Mouse (Mus musculus) megakaryocyte, embryonic 14.5 days (primary cell): ENCODE results near the gene Olfr263. TPM values are rescaled to one million over a fixed set of nuclear protein-coding genes. Genes with fewer than 3 reads are reported as not detected.
"Not testable (repeated sequence)": the region's sequence is repeated elsewhere in the genome, so short reads cannot be mapped to it uniquely, and the experiment has no call there.

ENCODE experiments used
- H3K27me3 ChIP-seq: replicated peaks from 2 replicates; pipeline ENCODE3; 2012; ENCODE audit warnings: inconsistent platforms
- H3K36me3 ChIP-seq: replicated peaks from 2 replicates; pipeline ENCODE3; 2012; ENCODE audit warnings: low read length, inconsistent platforms, mixed read lengths
- H3K4me1 ChIP-seq: 2 replicates; pipeline ENCODE4 v1.6.1; 2012; ENCODE audit warnings: inconsistent platforms
- H3K4me3 ChIP-seq: replicated peaks from 2 replicates; pipeline ENCODE3; 2012; ENCODE audit warnings: moderate library complexity, mild to moderate bottlenecking, inconsistent platforms
- H3K9me3 ChIP-seq: 2 replicates; pipeline ENCODE4 v1.6.1; 2012; ENCODE audit warnings: inconsistent platforms
- FLI1 ChIP-seq: IDR thresholded peaks from 2 replicates; pipeline ENCODE4 v1.6.1; 2012; ENCODE audit warnings: low read length, inconsistent platforms, mixed read lengths
- GATA1 ChIP-seq: IDR thresholded peaks from 3 replicates; pipeline ENCODE4 v1.6.1; 2012; ENCODE audit warnings: mixed read lengths, low read length, inconsistent platforms, borderline replicate concordance
- polyA plus RNA-seq: library from polyadenylated mRNA; stranded (reverse); fragments of >175 nt; gene quantifications from 2 replicates; pipeline ENCODE4 v1.2.3, GENCODE M21; 2012; ENCODE audit warnings: low replicate concordance; ENCODE audit not compliant: insufficient read depth

Olfr263 gene
- not detected in 2 replicates for polyA plus RNA-seq

DNA sequence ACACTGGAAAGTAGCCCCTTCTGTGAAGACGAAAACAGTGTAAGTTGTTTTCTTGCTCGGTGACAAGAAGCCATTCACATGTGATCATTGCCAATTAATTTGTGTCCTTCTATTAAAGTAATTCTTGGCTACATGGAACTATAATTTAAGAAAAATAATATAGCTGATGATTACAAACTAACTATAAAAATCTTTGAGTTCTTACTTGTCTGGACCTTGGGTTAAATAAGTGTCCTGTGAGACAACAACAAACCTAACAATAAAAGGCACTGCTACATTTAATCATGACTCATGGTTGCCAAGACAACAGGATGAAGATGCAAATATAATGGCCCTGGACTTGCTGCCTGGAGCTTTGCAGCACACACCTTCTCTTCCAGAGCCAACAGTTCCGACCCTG is at the start of gene Olfr263:
Olfr263 (plus strand) TSS at position 301 of the 400 bp plus-strand sequence.
- H3K36me3 ChIP-seq, H3K4me1 ChIP-seq, H3K4me3 ChIP-seq, H3K27me3 ChIP-seq, H3K9me3 ChIP-seq: not testable (repeated sequence)

DNA sequence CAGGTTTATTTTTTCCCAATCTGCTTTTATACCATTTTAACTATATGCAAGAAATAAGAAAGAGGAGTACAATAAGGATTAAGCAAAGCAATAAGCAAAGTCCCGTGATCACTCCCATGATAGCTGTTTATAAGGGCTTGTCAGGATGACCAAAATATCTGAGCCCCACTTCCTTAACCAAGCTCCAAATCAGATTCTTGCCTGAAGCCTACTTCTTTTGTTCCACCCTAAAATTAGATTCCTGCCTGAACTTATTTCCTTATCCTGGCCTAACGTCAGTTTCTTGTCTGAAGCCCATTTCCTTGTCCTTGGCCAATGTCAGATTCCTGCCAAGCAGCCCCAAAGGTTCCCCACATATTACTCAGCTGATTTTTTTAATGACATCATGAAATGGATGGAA is 46.8 kb upstream of the Olfr263 start:
- Histone ChIP-seq H3K4me1 (no peaks in the 10 kb centered on the region), H3K27me3 (no peaks in the 10 kb centered on the region), H3K9me3 (no peaks in the 10 kb centered on the region), H3K4me3 (no peak overlapping the region), H3K36me3 (no peaks in the 10 kb centered on the region)
- TF ChIP-seq FLI1 (no peak), GATA1 (no peak)

DNA sequence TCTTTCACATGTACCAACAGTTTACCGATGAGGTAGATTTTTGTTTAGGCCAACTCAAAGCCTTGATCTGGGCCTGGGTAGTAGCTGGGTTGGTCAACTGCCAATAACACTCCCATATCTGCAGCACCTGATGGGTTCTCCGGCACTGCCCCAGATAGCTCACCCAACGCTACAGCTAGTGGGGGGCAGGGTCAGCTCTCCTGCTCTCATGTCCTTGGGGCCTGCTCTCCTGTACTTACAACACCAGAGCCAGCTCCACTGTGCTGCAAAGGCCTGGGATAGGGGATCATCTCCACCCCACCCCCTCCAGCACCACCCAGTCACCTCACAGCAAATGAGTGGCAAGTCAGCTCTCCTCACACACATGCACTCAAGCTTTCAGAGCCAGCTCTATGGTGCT is 19.7 kb upstream of the Olfr263 start:
- Histone ChIP-seq H3K27me3 (no peaks in the 10 kb centered on the region), H3K4me3 (no peak overlapping the region), H3K4me1 (peaks cover 4% of the 10 kb centered on the region; the same call in 1 of the 2 replicates), H3K9me3 (no peaks in the 10 kb centered on the region), H3K36me3 (no peaks in the 10 kb centered on the region)
- no peak for TF ChIP-seq GATA1
- no peak for TF ChIP-seq FLI1

DNA sequence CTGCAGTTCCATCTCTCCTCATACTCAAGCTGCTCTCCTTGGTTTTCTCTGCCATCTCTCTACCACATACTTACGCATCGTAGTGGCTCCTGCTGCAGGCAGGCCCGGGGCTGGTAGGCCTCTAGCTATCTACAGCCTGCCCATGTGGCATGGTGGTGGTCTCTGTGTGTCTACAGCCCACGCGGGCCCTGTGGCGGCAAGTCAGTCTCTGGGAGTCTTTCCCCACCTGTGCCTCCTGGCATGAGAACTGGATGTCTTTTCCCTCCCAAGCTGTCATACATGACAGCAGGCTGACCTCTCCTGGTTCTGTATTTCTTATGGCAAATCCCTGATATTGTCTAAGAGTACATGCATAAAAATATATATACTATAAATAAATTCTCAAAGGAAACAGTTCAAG is 19.0 kb upstream of the Olfr263 start:
- no peaks in the 10 kb centered on the region for H3K36me3 ChIP-seq
- TF ChIP-seq FLI1 = no peak
- TF ChIP-seq GATA1 = no peak
- H3K27me3 ChIP-seq = no peaks in the 10 kb centered on the region
- H3K9me3 ChIP-seq = no peaks in the 10 kb centered on the region
- H3K4me3 ChIP-seq = no peak overlapping the region
- H3K4me1 ChIP-seq = peaks cover 4% of the 10 kb centered on the region; the same call in 1 of the 2 replicates

DNA sequence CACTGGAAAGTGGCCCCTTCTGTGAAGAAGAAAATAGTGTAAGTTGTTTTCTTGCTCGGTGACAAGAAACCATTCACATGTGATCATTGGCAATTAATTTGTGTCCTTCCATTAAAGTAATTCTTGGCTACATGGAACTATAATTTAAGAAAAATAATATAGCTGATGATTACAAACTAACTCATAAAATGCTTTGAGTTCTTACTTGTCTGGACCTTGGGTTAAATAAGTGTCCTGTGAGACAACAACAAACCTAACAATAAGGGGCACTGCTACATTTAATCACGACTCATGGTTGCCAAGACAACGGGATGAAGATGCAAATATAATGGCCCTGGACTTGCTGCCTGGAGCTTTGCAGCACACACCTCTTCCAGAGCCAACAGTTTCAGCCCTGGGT is 18.3 kb upstream of the Olfr263 start, which contains the start of gene Olfr1369-ps1:
Olfr1369-ps1 (plus strand) TSS at position 301 of the 400 bp plus-strand sequence.
- not testable (repeated sequence) for H3K36me3 ChIP-seq, H3K9me3 ChIP-seq, H3K27me3 ChIP-seq, H3K4me1 ChIP-seq, H3K4me3 ChIP-seq

DNA sequence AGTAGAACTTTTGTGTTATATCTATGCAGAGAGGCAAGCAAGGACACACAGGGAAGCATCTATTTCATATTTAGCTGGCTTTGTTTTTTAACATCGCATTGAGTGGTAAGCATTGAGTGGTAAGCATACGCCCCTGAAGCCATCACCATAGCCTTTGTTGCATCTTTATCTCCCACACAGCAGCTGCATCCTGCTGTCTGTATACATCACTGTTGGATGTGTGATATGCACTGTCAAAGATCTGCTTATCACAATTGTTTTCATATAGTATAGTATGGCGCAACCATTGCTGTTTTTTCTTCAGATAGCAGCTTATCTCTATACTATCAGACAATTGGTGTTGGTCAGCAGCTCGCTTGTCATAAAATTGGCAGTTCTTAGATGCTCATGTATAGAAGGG is 15.3 kb upstream of the Olfr263 start:
- no peaks in the 10 kb centered on the region for H3K9me3 ChIP-seq
- H3K4me1 ChIP-seq = peaks cover 4% of the 10 kb centered on the region; the same call in 1 of the 2 replicates
- H3K4me3 ChIP-seq = no peak overlapping the region
- no peaks in the 10 kb centered on the region for H3K27me3 ChIP-seq
- no peaks in the 10 kb centered on the region for H3K36me3 ChIP-seq
- TF ChIP-seq FLI1 = no peak
- no peak for TF ChIP-seq GATA1

DNA sequence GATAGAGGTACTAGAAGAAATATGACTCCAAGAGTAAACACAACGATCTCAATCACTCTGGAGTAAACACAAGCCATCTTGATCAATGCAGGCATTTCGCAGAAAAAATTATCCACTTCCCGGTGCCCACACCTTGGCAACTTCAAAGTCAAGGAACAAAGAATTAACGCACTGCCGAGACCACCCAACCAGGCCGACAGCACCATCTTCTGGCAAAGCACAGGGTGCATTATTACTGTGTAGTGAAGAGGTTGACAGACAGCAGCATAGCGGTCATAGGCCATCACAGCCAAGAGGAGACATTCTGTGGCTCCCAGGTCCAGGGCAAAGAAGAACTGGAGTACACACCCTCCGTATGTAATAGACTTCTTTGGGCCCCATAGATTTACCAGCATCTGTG is 13.0 kb downstream of the Olfr263 start:
- Histone ChIP-seq H3K4me3 (no peak overlapping the region), H3K4me1 (no peaks in the 10 kb centered on the region), H3K27me3 (peaks cover 3% of the 10 kb centered on the region), H3K9me3 (no peaks in the 10 kb centered on the region), H3K36me3 (no peaks in the 10 kb centered on the region)
- TF ChIP-seq GATA1 (no peak), FLI1 (no peak)

DNA sequence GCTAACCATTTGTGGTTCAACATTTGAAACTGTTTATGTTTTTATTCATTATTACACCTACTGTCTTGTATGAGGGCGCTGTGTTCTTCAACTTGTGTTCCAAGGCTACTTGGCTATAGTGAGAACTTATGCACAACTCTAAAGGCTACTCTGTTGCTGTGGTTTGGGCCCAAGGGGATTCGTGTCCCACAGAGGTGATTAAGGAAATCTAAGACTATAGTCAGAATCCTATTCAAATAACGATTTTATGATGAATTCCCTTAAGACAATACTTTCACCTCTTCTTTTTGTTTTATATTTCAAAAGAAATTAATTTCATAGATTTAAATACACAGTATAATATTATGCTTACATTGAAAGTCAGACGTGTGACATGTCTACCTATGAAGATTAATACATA is 16.3 kb downstream of the Olfr263 start, which contains the start of gene Olfr1368:
Olfr1368 (minus strand) TSS at position 101 of the 400 bp plus-strand sequence.
- no peaks in the 10 kb centered on the region for H3K36me3 ChIP-seq
- TF ChIP-seq GATA1 = no peak
- TF ChIP-seq FLI1 = no peak
- no peaks in the 10 kb centered on the region for H3K9me3 ChIP-seq
- H3K4me1 ChIP-seq = no peaks in the 10 kb centered on the region
- H3K4me3 ChIP-seq = no peak within 1 kb of the TSS
- H3K27me3 ChIP-seq = peaks cover 5% of the 10 kb centered on the region

DNA sequence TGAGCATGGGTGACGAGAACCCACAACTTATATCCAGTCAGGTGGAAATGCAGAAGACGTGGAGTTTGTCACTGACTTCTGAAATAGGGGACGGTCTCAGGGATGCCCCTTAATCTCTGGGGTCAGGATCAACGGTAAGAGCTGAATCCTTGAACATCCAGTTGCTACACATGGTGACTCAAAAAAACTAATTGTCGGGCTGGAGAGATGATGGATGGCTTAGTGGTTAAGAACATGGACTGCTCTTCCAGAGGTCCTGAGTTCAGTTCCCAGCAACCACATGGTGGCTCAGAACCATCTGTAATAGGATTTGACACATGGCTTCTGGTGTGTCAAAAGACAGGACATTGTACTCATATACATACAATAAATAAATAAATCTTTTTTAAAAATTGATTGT is 26.4 kb downstream of the Olfr263 start:
- TF ChIP-seq FLI1 (no peak), GATA1 (no peak)
- Histone ChIP-seq H3K36me3 (no peaks in the 10 kb centered on the region), H3K4me1 (peaks cover 22% of the 10 kb centered on the region), H3K9me3 (no peaks in the 10 kb centered on the region), H3K27me3 (peaks cover 16% of the 10 kb centered on the region), H3K4me3 (no peak overlapping the region)

DNA sequence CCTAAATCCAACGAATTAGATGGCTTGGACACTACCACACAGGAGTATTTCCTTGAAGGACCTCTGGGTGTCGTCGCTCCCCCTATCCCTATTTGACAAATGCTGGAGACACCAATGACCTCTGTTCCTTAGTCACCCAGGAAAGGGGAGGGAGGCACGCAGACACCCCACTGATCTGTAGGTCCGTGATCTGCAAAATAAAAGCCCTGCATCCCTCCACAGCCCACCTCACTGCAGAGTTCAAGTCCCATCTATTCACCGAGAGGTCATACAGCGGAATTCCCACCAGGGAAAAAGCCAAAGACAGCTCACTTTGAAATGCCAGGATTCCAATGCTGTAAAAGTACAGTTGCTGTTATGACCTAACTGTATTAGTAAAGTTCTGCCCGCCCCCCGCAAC is 28.6 kb downstream of the Olfr263 start:
- Histone ChIP-seq H3K27me3 (peaks cover 19% of the 10 kb centered on the region), H3K36me3 (no peaks in the 10 kb centered on the region), H3K4me3 (peak overlapping the region; percentile 92), H3K4me1 (peaks cover 28% of the 10 kb centered on the region), H3K9me3 (no peaks in the 10 kb centered on the region)
- TF ChIP-seq GATA1 (no peak), FLI1 (no peak)

DNA sequence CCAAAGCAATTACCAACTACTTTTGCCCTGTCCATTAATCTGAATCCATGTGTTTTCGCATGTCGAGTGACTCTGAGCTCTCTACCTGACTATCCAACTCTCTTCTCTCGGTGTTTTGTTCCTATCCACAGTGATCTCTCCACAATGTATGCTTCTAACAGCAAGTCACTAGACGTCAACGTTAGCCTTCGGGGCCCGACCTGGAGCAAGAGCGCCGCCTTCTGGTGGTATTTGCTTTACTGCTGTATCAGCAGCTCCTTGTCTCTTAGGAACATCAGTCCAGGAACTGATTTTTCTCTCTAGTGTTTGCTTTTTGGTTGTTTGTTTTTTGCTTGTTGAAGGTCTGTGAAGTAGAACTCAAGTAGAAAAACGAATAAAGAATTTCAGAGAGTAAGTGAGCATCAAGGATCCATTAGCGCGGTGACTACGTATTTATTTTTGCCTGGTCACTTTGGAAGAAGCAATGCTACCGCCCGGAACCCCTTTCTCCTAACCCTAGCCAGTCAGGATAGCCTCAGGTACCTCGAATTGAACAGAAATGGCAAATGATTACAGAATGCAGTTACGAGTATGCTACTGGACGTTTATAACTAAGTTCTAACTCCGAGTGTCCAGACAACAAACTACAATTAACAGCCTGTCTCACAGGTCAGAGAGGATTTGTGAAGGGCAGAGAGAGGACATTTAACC is 29.5 kb downstream of the Olfr263 start:
- Histone ChIP-seq H3K4me1 (peaks cover 30% of the 10 kb centered on the region), H3K27me3 (peaks cover 19% of the 10 kb centered on the region), H3K9me3 (no peaks in the 10 kb centered on the region), H3K4me3 (peak overlapping the region; percentile 92), H3K36me3 (no peaks in the 10 kb centered on the region)
- TF ChIP-seq FLI1 (no peak), GATA1 (no peak)
